9 mouse cellular contexts compared by ENCODE assay signal in genomic region chr17:43158741-43159140, GRCm38 (mm10).
A peak's percentile ranks its signal among the peaks of the same experiment; 100 is the strongest.
DNase-seq lines count a peak whose midpoint lies in the region; ATAC-seq and TF ChIP-seq lines count a peak whose summit lies in the region.
"Had no signal": no experiment of that assay in that cellular context is flagged by ENCODE, and none has a peak within 500 bp of the region (broad histone marks: within the 10 kb centered on the region; RNA-seq: fewer than 3 reads in every experiment).

No protein-coding gene starts in this region.

- H3K4me1 ChIP-seq in E14TG2a.4 (replicated peaks; ENCODE audit: low read depth, low read length) = peaks cover 30% of the 10 kb centered on the region
- H3K4me1 ChIP-seq in hindbrain, embryonic 10.5 days (replicated peaks) = peaks cover 21% of the 10 kb centered on the region
- peaks cover 17% of the 10 kb centered on the region for H3K4me1 ChIP-seq in midbrain, embryonic 10.5 days

- H3K36me3 ChIP-seq in E14TG2a.4 (ENCODE audit: insufficient read depth, low read length) = no peaks in the 10 kb centered on the region
- no peaks in the 10 kb centered on the region for H3K36me3 ChIP-seq in hindbrain, embryonic 10.5 days
- H3K36me3 ChIP-seq in midbrain, embryonic 10.5 days = no peaks in the 10 kb centered on the region

- no peaks in the 10 kb centered on the region; the same call in 1 of the 2 replicates for H3K27me3 ChIP-seq in E14TG2a.4 (ENCODE audit: insufficient read depth, low read length)
- no peaks in the 10 kb centered on the region for H3K27me3 ChIP-seq in hindbrain, embryonic 10.5 days (ENCODE audit: insufficient read depth, poor library complexity, severe bottlenecking)
- no peaks in the 10 kb centered on the region for H3K27me3 ChIP-seq in midbrain, embryonic 10.5 days (ENCODE audit: low read depth, poor library complexity, severe bottlenecking)

- 37% methylated on average over 10 of the region's 10 CpGs for WGBS in hindbrain, embryonic 10.5 days
- 58% methylated on average over 10 of the region's 10 CpGs for WGBS in midbrain, embryonic 10.5 days

- intact Hi-C loops in gastrocnemius, adult 2 months (cut with DNase I) = no loop called here

- ATAC-seq in erythroid progenitor cell, adult 5-6 weeks (replicated peaks; ENCODE audit: low FRiP score, poor library complexity, severe bottlenecking) = no peak
- ATAC-seq in megakaryocyte-erythroid progenitor cell, adult 5-6 weeks (replicated peaks; ENCODE audit: low FRiP score, low TSS enrichment, poor library complexity, severe bottlenecking) = no peak

- no peak for TF ChIP-seq CTCF in gastrocnemius, adult 2 months (IDR thresholded peaks at IDR 0.05)
- TF ChIP-seq CTCF in E14TG2a.4 (conservative IDR thresholded peaks at IDR 0.05; ENCODE audit: low read length) = no peak

- no peaks in the 10 kb centered on the region for H3K9me3 ChIP-seq in E14TG2a.4 (ENCODE audit: low read length)
- H3K9me3 ChIP-seq in hindbrain, embryonic 10.5 days = no peaks in the 10 kb centered on the region
- H3K9me3 ChIP-seq in midbrain, embryonic 10.5 days (replicated peaks) = no peaks in the 10 kb centered on the region

- peak overlapping the region; percentile 28 for H3K4me3 ChIP-seq in gastrocnemius, adult 2 months
- H3K4me3 ChIP-seq in E14TG2a.4 (replicated peaks; ENCODE audit: low read length) = peak overlapping the region; percentile 54; the same call in 1 of the 2 replicates
- H3K4me3 ChIP-seq in hindbrain, embryonic 10.5 days = no peak overlapping the region
- H3K4me3 ChIP-seq in midbrain, embryonic 10.5 days = no peak overlapping the region

- DNase-seq in gastrocnemius, adult 2 months = no peak
- no peak for DNase-seq in gastrocnemius, adult 18-20 months (ENCODE audit: low spot score)
- DNase-seq in hindbrain, embryonic 10.5 days (ENCODE audit: low spot score) = peak; percentile 29
- DNase-seq in midbrain, embryonic 10.5 days (ENCODE audit: low spot score) = peak; percentile 19
- DNase-seq in cerebellum, postnatal 36 days = no peak

- no peak overlapping the region; the same call in 1 of the 2 replicates for H3K27ac ChIP-seq in gastrocnemius, adult 2 months
- peak overlapping the region; percentile 82 for H3K27ac ChIP-seq in hindbrain, embryonic 10.5 days
- peak overlapping the region; percentile 52 for H3K27ac ChIP-seq in midbrain, embryonic 10.5 days (replicated peaks)
- H3K27ac ChIP-seq: liver, embryonic 14.5 days had no signal

Comparison
In these comparisons a context has a peak if more than half of its experiments do, and no peak if none do; other contexts are left out.
1. DNase-seq: peak in hindbrain, embryonic 10.5 days (single experiment) and midbrain, embryonic 10.5 days (single experiment); none in gastrocnemius, adult 2 months (single experiment), gastrocnemius, adult 18-20 months (single experiment) and cerebellum, postnatal 36 days (0 of 2).
2. H3K4me3 ChIP-seq: peak in gastrocnemius, adult 2 months (single experiment) and E14TG2a.4 (single experiment); none in hindbrain, embryonic 10.5 days (single experiment) and midbrain, embryonic 10.5 days (single experiment).